Mouse (Mus musculus): Measurements from ENCODE around the gene AI854703.

AI854703 gene

DNA sequence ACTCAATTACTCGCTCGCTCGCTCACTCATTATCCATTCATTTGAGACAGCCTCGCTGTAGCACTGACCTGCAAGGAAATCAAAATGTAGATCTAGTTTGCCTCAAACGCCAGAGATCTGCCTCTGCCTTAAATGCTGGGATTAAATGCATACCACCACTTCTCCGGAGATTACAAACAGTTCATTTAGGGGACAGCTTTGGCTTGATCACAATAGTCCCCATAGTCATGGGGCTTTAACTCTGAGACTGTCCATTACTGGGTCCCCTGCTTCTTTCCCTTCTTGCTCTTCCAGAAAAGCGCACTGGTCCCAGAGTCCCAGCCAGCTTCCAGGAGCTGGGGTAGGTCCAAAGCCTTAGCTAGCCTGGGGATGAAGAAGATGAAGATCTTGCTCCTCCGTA is at the start of gene AI854703:
AI854703 (plus strand) TSS at position 301 of the 400 bp plus-strand sequence.
- 42% methylated on average over 8 of the region's 8 CpGs for WGBS

DNA sequence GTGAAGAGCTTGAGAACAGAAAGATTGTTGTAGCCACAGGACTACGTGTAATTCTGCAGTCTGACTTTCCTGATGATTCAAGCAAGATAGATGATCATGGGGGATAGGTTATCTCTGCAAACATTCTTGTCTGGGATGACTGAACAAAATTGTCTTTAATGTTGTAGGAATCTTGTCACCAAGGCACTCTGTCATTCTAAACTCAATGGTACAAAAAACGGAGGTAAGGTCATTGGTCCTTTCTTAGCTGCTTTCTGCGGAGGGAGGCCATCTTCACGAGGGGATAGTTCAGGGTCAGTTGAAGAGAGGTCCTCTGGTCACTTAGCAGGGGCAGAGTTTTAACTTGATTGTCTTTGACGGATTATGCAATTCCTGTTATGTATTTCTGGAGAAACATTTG is 47.8 kb upstream of the AI854703 start:
- WGBS, result 71% methylated on average over 5 of the region's 5 CpGs

DNA sequence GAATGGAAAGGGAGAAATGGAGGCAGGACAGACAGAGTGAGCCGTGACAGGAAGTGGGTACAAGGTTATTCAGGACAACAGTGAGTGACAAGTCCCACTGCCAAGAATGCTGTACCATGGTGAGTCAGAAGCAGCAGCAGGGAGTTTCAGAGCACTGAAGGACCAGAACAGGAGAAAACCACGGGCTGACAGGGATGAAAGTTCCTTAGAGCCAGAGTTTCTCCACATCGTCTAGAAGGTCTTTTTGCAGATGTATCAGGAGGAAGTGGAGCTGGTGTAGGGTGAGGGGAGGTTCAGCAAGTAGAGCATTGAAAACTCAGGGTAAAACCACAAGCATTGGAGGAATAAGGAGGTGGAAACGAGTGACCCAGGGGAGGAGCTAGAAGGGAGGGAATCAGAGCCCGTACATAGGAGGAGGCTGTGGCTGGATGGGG is 47.3 kb upstream of the AI854703 start:
- WGBS, result 28% methylated on average over 5 of the region's 5 CpGs

DNA sequence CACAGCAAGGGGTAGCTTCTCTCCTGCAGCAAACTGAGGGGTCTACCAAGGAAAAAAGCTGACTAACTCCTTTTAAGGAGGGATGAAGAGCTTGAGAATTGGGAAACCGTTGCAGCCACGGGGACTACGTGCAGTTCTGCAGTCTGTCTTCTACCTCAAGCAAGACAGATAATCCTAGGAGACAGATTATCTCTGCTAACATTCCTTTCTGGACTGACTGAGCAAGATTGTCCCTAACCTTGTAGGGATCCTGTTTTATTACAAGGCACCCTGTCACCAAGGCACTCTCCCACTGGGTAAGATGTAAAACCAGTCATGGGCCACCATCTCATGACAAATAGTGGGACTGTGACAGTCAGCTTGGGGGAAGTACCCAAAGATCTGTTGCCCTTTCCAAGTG is 45.3 kb upstream of the AI854703 start:
- WGBS, result 58% methylated on average over 3 of the region's 3 CpGs

DNA sequence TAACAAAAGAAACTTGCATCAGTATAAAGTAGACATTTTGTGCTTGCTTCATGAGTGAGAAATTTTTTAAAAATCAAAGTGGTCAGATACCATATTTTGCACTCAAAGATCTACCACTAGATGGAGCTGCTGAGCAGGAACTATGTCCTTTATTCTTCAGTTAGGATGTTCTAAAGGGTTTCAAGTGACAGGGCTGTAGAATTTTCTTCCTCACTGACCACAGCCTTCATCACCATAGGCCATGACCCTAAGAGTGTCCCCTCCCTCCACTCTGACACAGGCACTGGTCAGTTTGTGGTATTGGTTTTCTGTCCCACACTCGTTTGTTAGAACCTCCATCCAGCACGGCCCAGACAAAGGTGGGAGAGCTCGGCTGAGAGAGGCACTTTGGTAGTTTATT is 44.5 kb upstream of the AI854703 start:
- whole genome bisulfite sequencing, result 68% methylated on average over 3 of the region's 3 CpGs

DNA sequence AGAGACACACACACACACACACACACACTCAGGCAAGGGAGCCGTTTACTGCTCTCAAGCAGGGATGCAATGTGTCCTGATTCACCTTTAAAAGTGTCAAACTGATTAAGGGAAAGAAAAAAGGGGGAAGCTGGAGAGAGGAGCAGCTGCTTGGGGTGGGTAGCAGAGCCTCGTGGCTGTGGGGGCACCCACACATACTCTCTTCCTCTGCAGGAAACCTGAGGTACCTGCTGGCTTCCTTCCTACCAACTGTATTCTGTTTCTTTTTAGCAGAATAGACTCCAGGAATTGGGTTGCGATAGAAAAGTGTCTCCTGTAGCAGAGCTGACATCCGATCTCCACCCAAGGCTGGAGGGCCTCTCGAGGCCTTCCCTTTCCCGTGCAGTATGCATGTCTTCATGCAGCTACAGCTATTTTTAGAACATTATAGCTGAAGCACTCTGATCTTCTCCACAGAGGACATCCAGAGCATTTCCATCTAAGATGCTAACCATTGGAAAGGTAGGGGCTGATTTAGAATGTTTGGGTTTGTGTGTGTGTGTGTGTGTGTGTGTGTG is 37.3 kb upstream of the AI854703 start, which contains the start of gene Gm45021:
Gm45021 (plus strand) TSS at position 417 of the 557 bp plus-strand sequence.
- 38% methylated on average over 6 of the region's 6 CpGs for WGBS

DNA sequence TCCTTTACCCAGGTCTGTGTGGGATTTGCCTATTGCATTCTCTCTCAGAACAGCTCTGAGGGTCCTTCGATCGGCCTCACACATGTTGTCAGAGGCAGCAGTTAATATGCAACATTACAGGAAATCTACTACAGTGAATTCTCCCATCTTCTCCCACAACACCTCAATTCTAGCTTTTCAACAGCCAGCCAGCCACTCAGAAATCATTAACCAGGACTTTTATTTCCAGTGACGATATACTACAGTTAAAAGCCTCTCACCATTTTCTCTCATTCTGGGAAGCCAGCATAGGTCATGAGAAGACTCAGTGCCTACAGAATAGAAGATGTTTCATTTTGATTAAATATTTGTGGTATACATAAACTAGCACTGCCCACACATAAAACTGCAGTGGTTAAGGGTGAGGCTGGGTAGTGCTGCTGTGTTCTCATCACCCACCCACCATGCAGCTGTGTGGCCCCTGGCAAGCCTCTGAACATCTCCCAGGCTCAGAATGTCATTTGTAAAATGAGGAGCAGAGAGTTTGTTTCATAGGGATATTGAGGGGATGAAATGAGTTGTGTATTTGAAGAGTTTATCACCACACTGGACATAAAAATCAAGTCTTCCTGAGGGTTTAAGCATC is 35.2 kb upstream of the AI854703 start:
- 90% methylated on average over 3 of the region's 3 CpGs for WGBS

DNA sequence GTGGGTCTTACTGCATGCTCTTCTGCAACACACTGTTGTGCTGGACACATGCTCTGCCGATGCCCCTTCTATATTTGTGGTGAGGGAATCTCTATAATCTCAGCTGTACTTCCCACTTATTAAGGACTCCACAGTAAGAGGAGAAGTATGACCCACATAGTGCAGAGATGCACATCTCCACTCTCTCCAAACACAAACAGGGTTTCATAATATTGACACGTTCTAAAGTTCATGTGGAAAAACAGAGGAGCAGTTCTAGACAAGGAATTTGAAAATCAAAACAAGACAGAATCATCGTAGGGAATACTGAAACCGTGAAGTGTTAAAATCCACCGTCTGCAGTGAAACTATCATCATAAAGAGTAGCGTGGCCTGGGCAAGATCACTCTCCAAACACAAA is 34.7 kb upstream of the AI854703 start:
- 89% methylated on average over 6 of the region's 6 CpGs for WGBS

DNA sequence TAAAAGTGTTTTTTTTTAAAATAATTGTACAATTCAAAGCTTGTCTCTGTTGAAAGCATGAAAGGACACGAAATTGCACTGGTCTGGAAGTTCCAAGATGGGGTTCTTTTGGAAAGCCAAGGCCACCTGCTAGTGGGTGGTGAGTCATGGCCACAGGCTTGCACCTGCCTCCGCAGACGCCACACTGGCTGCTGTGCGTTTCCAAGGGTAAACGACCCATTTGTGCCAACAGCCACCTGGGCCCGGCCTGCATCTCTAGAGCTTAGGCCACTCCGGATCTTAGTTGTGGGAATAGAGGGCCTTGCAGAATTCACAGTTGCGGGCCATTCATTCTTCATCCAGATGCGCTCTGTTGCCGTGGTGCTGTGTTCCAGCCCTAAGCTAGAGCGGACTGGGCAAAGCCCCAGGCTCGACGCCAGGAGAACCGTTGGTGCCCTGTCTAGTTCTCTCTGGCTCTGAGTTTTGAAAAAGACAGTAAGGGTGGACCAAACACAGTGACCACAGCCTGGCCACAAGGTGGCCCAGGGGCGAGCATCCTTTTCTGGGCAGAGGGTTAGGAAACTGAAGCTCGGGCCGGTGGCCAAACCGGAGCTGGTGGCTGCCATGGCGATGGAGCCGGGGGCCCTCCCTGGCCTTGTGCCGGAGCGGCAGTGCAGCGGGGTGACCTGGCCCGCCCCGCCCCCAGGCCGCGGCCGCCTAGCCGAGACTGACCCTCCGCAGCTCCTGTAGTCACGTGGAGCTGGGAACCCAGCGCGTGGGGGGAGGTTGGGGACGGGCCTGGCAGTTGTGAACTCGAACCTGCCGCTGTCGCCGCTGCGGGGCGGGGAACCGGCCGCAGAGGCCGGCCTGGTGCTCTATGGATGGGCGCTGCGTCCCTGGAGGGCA is 33.2 kb upstream of the AI854703 start, which contains the start of the genes Repin1 and Gm44965:
Repin1 (plus strand) TSS at position 726 of the 885 bp plus-strand sequence.
Gm44965 (plus strand) TSS at position 784 of the 885 bp plus-strand sequence.
- WGBS, result 3% methylated on average over 45 of the region's 45 CpGs

DNA sequence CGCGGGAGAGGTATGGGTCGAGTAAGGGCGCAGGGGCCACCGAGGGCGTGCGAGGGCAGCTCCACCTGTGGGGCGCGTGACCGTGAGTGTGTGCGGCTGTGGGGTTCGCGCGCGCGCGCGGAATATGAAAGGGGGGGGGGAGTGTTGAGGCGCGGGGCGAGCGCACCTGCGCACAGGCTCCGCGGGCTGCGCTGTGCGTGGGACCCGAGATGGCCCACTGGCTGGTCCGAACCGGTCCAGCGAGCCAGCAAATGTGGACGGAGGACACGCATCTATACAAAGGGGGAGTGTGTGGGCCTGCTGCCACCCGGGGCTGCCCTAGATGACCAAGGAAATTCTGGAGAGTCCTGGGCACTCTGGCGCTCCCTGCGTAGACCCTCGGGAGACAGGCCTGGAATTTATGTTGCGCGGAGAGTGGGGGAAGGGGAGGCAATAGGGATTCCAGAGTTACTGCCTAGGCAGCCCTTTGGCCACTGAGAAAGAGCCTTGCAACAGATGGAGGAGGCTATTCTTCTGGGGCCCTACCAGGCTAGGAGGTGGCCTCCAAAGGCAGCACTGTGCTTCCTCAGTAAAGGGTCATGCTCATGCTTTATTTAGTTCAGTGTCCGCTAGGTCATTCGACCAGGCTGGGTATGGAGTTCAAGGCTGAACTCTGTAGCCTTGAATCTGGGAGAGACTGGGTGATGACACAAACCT is 32.4 kb upstream of the AI854703 start:
- WGBS, result 1% methylated on average over 38 of the region's 41 CpGs

DNA sequence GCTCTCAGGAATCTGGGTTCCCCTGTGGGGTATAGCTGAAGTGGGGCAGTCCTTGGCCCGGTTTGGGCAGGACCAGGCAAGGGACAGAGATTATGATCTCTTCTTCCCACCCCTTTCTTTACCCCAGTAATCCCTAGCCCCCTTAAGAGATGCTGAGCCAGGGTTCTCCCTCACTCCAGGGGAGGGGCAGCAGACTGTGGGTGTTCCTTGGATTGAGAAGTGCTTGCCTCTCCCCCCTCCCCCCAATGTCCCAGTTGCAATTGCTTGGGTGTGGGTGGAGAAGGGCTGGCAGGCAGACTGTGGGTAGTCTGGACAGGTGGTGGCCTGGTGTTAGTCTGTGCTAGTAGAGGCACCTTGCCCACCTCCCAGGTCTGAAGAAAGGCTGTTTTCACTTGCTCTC is 31.3 kb upstream of the AI854703 start:
- WGBS, result 50% methylated on average over 1 of the region's 1 CpGs

DNA sequence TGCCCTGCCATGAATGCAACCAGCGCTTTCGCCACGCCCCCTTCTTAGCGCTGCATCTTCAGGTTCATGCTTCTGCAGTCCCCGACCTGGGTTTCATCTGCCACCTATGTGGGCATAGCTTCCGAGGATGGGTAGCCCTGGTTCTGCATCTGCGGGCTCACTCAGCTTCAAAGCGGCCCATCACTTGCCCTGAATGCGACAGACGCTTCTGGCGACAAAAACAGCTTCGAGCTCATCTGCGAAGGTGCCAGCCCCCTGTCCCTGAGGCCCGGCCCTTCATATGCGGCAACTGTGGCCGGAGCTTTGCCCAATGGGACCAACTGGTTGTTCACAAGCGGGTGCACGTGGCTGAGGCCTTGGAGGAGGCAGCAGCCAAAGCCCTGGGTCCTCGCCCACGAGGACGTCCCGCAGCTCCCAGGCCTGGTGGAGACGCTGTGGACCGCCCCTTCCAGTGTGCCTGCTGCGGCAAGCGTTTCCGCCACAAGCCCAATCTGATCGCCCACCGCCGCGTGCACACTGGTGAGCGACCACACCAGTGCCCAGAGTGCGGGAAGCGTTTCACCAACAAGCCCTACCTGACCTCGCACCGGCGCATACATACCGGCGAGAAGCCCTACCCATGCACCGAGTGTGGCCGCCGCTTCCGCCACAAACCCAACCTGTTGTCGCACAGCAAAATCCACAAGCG is 29.9 kb upstream of the AI854703 start:
- 96% methylated on average over 45 of the region's 45 CpGs for WGBS

DNA sequence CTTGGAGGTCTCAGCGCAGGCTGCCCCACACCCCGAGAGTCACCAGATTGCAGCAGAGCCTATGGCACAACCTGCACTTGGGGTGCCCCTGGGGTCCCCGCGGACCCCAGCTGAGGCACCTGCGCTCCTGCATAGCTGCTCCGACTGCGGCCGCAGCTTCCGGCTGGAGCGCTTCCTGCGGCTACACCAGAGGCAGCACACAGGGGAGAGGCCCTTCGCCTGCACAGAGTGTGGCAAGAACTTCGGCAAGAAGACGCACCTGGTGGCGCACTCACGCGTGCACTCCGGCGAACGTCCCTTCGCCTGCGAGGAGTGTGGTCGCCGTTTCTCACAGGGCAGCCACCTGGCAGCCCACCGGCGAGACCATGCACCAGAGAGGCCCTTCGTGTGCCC is 29.3 kb upstream of the AI854703 start:
- 97% methylated on average over 27 of the region's 27 CpGs for WGBS

DNA sequence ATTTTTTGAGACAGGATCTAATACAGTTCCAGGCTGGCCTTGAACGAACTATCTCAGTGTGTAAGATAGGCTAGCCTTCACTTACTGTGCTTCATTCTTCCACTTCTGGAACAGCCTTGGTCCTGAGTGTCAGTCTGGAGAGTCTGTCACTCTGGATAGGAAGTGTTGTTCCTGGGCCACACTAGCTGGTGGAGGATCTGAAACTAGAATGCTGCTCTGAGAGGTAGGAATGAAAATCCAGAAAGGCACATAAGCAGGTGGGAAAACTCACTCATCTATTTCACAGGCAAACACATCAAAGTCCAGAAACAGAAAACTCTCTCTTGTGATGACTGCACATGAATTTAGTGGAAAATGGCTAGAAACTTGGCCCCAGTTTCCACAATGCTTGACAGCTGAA is 26.0 kb upstream of the AI854703 start:
- 95% methylated on average over 1 of the region's 1 CpGs for WGBS

DNA sequence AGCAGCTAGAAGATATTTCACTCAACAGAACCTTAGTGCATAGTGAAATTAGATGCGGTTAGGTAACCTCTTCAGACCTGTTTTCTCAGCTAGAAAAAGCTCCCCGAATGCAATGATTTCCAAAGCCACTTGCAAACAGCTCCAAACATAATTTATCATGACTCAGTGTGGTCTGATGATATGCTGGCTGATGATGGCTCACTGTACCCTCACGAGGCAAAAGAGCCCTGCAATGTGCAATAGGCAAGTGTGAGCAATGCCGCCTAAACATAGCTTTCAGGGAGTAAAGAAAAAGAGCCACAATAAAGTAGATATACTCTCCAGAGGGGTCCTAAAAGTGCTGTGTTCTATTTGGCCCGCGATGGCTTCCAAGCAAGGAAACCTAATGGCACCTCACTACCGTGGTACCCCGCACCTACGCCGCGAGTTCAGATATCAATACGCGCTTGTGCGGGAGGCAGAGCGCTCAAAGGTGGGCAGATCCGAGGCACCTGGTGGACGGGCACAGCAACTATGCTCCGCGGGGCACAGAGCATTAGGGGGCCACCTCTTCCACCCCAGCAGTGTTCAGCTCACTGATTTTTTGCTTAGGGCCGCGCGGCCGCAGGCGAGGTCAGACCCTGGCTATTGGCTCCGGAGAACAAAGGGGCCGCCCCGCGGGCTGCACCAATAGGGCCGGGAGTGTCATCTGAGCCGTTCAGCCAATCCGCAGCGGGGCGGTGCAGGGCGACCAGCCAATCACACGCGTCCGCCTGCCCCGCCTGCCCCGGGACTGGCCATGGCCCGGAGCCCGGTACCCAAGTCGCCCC is 25.1 kb upstream of the AI854703 start, which contains the start of gene Zfp775:
Zfp775 (plus strand) TSS at position 793 of the 809 bp plus-strand sequence.
- WGBS, result 3% methylated on average over 42 of the region's 42 CpGs

DNA sequence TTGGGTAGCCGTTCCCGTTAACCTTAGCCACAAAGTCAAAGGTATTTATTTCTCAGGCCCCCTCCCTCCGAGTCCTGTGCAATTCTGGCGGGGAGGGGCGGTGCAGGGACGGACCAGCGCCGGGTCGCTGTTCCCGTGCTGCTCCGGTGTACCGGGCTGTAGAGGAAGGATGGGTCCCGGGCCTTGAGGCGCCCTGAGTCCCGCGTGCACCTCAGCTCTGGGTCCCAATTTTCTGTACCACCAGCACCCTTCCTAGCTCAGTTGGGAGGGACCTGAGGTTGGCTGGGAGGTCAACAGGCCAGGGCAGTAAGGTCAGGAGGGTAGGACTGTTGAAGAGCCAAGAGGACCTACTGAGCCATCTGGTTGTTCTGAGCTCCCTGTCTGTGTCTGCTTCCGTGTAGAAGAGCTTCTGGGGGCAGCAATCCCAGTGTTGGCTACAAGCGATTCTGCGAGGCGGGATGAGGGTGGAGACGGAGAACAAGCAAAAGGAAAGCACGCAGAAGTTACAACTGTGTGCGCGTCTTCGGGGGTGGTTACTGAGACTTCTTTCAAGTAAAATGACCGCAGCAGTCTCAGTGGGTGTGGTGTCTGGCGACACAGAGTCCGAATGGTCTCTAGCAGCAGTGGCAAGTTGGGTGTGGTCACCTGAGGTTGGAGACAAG is 24.4 kb upstream of the AI854703 start:
- under 1% methylated on average over 28 of the region's 28 CpGs for WGBS

DNA sequence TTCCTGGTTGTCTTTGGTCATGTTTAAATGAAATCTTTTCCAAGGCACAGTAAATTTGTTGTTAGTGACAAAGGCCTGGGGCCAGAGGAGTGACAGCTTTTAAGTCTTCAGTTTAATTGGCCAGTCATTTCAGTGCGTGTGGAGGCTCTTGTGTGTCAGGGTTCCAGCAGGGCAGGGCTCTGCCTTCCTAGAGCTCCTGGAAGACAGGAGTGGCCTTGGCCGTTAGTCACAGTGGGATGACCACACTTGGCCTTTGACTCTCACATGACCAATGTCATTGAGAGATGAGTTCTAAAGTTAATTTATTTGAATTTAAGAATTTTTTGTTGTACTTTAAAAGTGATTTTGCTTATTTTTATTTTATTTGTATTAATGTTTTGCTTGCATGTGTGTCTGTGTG is 18.4 kb upstream of the AI854703 start:
- 89% methylated on average over 2 of the region's 2 CpGs for WGBS

DNA sequence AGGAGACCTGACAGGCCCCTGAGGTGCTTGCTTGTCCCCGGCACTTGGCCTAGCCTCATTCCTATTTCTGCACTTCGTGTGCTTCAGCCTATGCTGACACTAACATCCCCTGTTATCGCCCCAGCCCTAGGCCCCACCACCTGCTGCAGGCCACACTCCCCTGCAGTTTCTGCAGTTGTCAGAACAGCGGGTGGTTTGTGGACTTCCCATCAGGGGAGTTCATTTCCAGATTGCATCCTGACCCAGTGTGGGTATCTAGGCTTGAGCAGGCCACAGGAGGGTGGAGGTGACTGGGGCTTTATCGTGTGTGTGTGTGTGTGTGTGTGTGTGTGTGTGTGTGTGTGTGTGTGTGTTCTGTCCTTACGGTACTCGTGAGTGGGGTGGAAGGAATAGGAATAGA is 17.1 kb upstream of the AI854703 start:
- WGBS, result 77% methylated on average over 7 of the region's 7 CpGs

DNA sequence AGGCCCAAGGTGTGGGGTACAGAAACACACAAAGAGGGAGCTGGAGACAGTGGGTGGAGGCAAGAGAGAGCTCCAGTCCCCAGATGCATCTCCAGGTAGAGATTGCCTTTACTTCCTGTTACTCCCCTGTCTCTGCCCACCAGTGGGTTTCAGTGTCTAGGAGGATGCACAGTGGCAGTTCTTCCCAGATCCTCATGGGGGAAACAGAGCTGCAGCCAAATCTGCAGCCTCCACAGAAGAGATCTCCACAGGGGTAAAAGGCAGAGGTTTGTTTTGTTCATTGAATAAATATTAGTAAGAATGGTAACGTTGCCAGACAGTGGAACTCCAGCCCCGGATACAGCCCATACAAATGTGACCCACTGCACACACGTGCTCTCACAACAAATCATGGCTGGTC is 15.9 kb upstream of the AI854703 start:
- 82% methylated on average over 3 of the region's 3 CpGs for WGBS

DNA sequence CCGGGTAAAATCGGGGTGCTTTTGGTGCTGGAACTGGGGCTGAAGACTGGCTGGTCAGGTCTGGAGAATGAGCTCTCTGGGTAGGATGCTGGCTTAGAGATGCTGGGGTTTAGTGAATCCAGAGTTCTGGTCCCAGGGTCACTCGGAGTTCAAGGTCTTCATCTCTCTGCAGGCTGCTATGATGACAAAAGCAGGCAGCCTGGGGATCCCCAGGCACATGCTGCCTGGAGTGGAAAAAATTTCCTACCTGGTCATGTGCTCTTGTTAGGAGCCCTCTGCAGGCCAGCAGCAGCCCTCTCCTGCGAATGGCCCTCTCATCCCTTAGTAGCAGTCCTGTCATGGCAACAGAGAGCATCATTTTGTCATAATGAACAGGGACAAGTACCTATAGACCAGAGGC is 13.1 kb upstream of the AI854703 start:
- 96% methylated on average over 4 of the region's 4 CpGs for WGBS
